Mouse (Mus musculus): Measurements from ENCODE around the gene Tph1. TPM values are rescaled to one million over a fixed set of nuclear protein-coding genes. Genes with fewer than 3 reads are reported as not detected.

Gene Tph1
- polyA plus RNA-seq, 3 experiments from 2014 or later, result 1.5 to 1.7 TPM; not detected in 1

- no peak for ATAC-seq
Measured at GRCm38 (mm10) chr7:46648431-46649140, 23.8 kb downstream of the Tph1 start.

- ATAC-seq, result no peak
Measured at GRCm38 (mm10) chr7:46643172-46643571, 29.2 kb downstream of the Tph1 start.

GRCm38 (mm10) chr7:46640062-46640461 is 32.3 kb downstream of the Tph1 start:
- ATAC-seq, result peak; percentile 21

GRCm38 (mm10) chr7:46639692-46640031 is 32.7 kb downstream of the Tph1 start, which contains the start of gene Sergef:
Gene Sergef (minus strand): TSS chr7:46639807.
- ATAC-seq, result peak; percentile 94

GRCm38 (mm10) chr7:46638889-46639691 is 33.2 kb downstream of the Tph1 start:
- ATAC-seq, result peak; percentile 5

GRCm38 (mm10) chr7:46628375-46628975 is 43.9 kb downstream of the Tph1 start:
- ATAC-seq, result no peak

GRCm38 (mm10) chr7:46623979-46624378 is 48.4 kb downstream of the Tph1 start:
- ATAC-seq, result no peak

GRCm38 (mm10) chr7:46618416-46619110 is 53.8 kb downstream of the Tph1 start:
- no peak for ATAC-seq

- no peak for ATAC-seq
Measured at GRCm38 (mm10) chr7:46616429-46617005, 55.8 kb downstream of the Tph1 start.

GRCm38 (mm10) chr7:46615256-46615977 is 56.9 kb downstream of the Tph1 start:
- ATAC-seq, result no peak

GRCm38 (mm10) chr7:46614263-46614662 is 58.1 kb downstream of the Tph1 start:
- no peak for ATAC-seq

GRCm38 (mm10) chr7:46613091-46613490 is 59.2 kb downstream of the Tph1 start:
- ATAC-seq, result no peak

GRCm38 (mm10) chr7:46612421-46612937 is 59.9 kb downstream of the Tph1 start:
- no peak for ATAC-seq

- ATAC-seq, result no peak
Measured at GRCm38 (mm10) chr7:46611970-46612369, 60.4 kb downstream of the Tph1 start.

GRCm38 (mm10) chr7:46609317-46609716 is 63.0 kb downstream of the Tph1 start:
- no peak for ATAC-seq

- ATAC-seq, result no peak
Measured at GRCm38 (mm10) chr7:46607428-46608055, 64.8 kb downstream of the Tph1 start.

- ATAC-seq, result peak; percentile 69
Measured at GRCm38 (mm10) chr7:46607031-46607426, 65.3 kb downstream of the Tph1 start.

GRCm38 (mm10) chr7:46606391-46607030 is 65.8 kb downstream of the Tph1 start:
- ATAC-seq, result no peak

GRCm38 (mm10) chr7:46603051-46603450 is 69.3 kb downstream of the Tph1 start:
- ATAC-seq, result no peak

- no peak for ATAC-seq
Measured at GRCm38 (mm10) chr7:46602079-46602478, 70.3 kb downstream of the Tph1 start.

GRCm38 (mm10) chr7:46601097-46601496 is 71.2 kb downstream of the Tph1 start:
- ATAC-seq, result no peak

Data from inflammation-experienced regulatory T-cells, adult 6 months (primary cell).